Mouse (Mus musculus): ENCODE data around the gene Rab1a. TPM values are rescaled to one million over a fixed set of nuclear protein-coding genes. Genes with fewer than 3 reads are reported as not detected.

Gene Rab1a
- total and polyA plus RNA-seq, 2 experiments from 2014 or later: 55.8 to 226 TPM

DNA sequence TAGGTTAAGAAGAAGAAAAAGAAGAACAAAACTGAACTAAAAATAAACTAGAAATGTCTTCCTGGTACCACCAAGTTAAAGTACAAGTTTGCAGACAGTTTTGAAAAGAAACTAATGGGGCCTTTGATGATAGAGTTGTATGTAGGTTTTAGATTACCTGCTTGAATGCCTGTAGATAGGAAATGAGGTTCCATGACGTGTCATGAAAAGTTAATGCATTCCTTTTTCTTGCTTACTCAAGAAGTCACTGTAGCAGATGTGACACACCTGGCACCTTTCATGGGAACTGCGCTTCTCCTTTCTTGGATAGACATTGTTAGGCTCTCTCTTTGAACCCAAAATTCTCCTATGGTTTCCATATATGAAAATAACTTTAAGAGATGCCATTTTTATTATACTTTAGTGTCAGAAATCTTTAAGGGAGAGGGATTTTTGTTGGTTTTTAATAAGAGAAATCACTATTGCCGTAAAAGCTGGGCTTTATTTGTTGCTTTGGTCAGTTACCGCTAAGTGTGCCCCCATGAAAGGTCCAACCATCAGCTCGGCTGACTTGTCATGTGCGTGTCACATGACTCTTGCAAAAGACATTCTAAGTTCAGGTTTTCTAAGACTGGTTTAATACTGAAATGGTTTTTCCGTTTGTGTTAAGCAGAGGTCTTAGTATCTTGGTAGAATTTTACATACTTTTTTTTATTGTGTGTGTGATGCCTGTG, 1.2 kb downstream of the Rab1a start:
- no peaks in the 10 kb centered on the region for H3K9me3 ChIP-seq (replicated peaks; ENCODE audit: control insufficient read depth, low read length)
- H3K4me1 ChIP-seq (ENCODE audit: control insufficient read depth, insufficient read depth): peaks cover 30% of the 10 kb centered on the region
- DNase-seq (ENCODE audit: low spot score) (peak; percentile 24), ATAC-seq (ENCODE audit: insufficient read depth, low read depth) (no peak)
- H3K36me3 ChIP-seq (replicated peaks; ENCODE audit: control insufficient read depth, insufficient read depth, low read length): no peaks in the 10 kb centered on the region
- TF ChIP-seq CTCF (IDR thresholded peaks at IDR 0.05; ENCODE audit: low read depth): no peak
- TF ChIP-seq EP300 (IDR thresholded peaks at IDR 0.05; ENCODE audit: low read depth): no peak
- H3K4me3 ChIP-seq (ENCODE audit: low read depth, low read length): peak overlapping the region; percentile 99
- WGBS: 17% methylated on average over 7 of the region's 7 CpGs
- H3K27me3 ChIP-seq (ENCODE audit: control insufficient read depth, insufficient read depth, low read length): no peaks in the 10 kb centered on the region
- peak overlapping the region; percentile 83 for H3K4me2 ChIP-seq (ENCODE audit: low read depth, low read length)
- H3K9ac ChIP-seq (replicated peaks; ENCODE audit: low read depth, low read length): peak overlapping the region; percentile 100
- H3K27ac ChIP-seq (ENCODE audit: low read depth): peak overlapping the region; percentile 100

DNA sequence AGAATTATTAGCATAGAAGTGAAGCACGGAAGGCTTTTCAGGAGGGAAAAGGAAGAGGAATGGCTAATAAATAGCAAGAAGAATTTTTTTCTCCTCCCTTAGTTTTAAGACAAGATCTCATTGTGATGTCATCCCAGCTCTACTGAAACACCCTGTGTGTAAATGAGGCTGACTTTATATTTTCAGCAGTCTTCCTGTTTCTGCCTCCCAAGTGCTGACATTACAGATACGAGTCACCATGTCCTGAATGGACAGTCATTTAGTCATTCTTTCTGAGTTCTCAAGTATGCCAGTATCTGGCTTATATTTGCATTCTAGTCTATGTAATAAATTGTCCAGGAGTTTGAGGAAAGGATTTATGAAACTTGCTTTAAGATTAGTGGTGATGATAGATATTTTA, 3.1 kb downstream of the Rab1a start:
- Histone ChIP-seq H3K4me1 (ENCODE audit: control insufficient read depth, insufficient read depth) (peaks cover 39% of the 10 kb centered on the region), H3K4me2 (ENCODE audit: low read depth, low read length) (peak overlapping the region; percentile 83; the same call in 1 of the 2 replicates), H3K27me3 (ENCODE audit: control insufficient read depth, insufficient read depth, low read length) (no peaks in the 10 kb centered on the region), H3K9ac (replicated peaks; ENCODE audit: low read depth, low read length) (no peak overlapping the region), H3K27ac (ENCODE audit: low read depth) (no peak overlapping the region), H3K9me3 (replicated peaks; ENCODE audit: control insufficient read depth, low read length) (no peaks in the 10 kb centered on the region), H3K36me3 (replicated peaks; ENCODE audit: control insufficient read depth, insufficient read depth, low read length) (no peaks in the 10 kb centered on the region), H3K4me3 (ENCODE audit: low read depth, low read length) (no peak overlapping the region)
- no peak for TF ChIP-seq EP300 (IDR thresholded peaks at IDR 0.05; ENCODE audit: low read depth)
- TF ChIP-seq CTCF (IDR thresholded peaks at IDR 0.05; ENCODE audit: low read depth): no peak
- 48% methylated on average over 2 of the region's 2 CpGs for WGBS
- ATAC-seq (ENCODE audit: insufficient read depth, low read depth) (no peak), DNase-seq (ENCODE audit: low spot score) (no peak)

- 48% methylated on average over 9 of the region's 9 CpGs for WGBS
- no peak for DNase-seq (ENCODE audit: low spot score)
- no peak overlapping the region for H3K4me3 ChIP-seq (ENCODE audit: low read depth, low read length)
- no peak overlapping the region for H3K4me2 ChIP-seq (ENCODE audit: low read depth, low read length)
- peaks cover 43% of the 10 kb centered on the region for H3K4me1 ChIP-seq (ENCODE audit: control insufficient read depth, insufficient read depth)
- TF ChIP-seq CTCF (IDR thresholded peaks at IDR 0.05; ENCODE audit: low read depth) (no peak), EP300 (IDR thresholded peaks at IDR 0.05; ENCODE audit: low read depth) (no peak)
- H3K27ac ChIP-seq (ENCODE audit: low read depth): peak overlapping the region; percentile 39; the same call in 1 of the 2 replicates
- no peaks in the 10 kb centered on the region for H3K9me3 ChIP-seq (replicated peaks; ENCODE audit: control insufficient read depth, low read length)
- no peak overlapping the region for H3K9ac ChIP-seq (replicated peaks; ENCODE audit: low read depth, low read length)
- no peak for ATAC-seq (ENCODE audit: insufficient read depth, low read depth)
- H3K36me3 ChIP-seq (replicated peaks; ENCODE audit: control insufficient read depth, insufficient read depth, low read length): no peaks in the 10 kb centered on the region
- no peaks in the 10 kb centered on the region for H3K27me3 ChIP-seq (ENCODE audit: control insufficient read depth, insufficient read depth, low read length)
Measured at GRCm38 (mm10) chr11:20204870-20205446, 3.7 kb downstream of the Rab1a start.

GRCm38 (mm10) chr11:20205538-20205937, 4.3 kb downstream of the Rab1a start:
- ATAC-seq (ENCODE audit: insufficient read depth, low read depth): no peak
- WGBS: 41% methylated on average over 4 of the region's 4 CpGs
- no peak for TF ChIP-seq EP300 (IDR thresholded peaks at IDR 0.05; ENCODE audit: low read depth)
- no peak for TF ChIP-seq CTCF (IDR thresholded peaks at IDR 0.05; ENCODE audit: low read depth)
- peaks cover 49% of the 10 kb centered on the region for H3K4me1 ChIP-seq (ENCODE audit: control insufficient read depth, insufficient read depth)
- no peak overlapping the region for H3K4me3 ChIP-seq (ENCODE audit: low read depth, low read length)
- peak overlapping the region; percentile 39; the same call in 1 of the 2 replicates for H3K27ac ChIP-seq (ENCODE audit: low read depth)
- H3K9ac ChIP-seq (replicated peaks; ENCODE audit: low read depth, low read length): no peak overlapping the region
- no peaks in the 10 kb centered on the region for H3K36me3 ChIP-seq (replicated peaks; ENCODE audit: control insufficient read depth, insufficient read depth, low read length)
- H3K9me3 ChIP-seq (replicated peaks; ENCODE audit: control insufficient read depth, low read length): no peaks in the 10 kb centered on the region
- no peak overlapping the region for H3K4me2 ChIP-seq (ENCODE audit: low read depth, low read length)
- DNase-seq (ENCODE audit: low spot score): no peak
- no peaks in the 10 kb centered on the region for H3K27me3 ChIP-seq (ENCODE audit: control insufficient read depth, insufficient read depth, low read length)

DNA sequence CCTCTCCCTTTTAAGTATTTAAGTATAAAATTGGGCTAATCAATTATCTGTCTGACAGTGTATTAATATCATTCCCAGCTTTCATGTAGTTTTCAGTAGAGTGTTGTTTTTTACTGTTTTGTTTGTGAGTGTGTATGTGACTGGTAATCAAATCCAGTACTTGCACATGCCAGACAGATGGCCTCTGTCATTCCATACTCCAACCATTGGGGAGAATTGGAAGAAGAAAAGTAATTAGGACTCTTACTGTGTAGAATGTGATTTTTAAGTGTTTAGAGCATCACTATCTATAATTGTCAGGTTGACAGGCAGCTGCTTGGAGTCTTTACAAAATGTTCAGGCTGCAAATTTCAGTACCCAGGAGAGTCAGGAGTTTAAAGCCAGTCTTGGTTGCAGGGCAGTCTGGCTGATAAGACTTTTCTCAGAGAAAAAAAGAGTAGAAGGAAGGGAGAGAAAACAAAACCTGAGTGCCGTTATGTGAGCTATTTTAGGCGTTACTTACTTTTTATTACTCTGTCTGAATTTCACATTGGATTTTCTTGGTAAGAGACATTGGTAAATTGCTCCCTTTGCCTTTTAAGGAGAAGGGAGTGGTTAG, 5.5 kb downstream of the Rab1a start:
- DNase-seq (ENCODE audit: low spot score): no peak
- Histone ChIP-seq H3K9me3 (replicated peaks; ENCODE audit: control insufficient read depth, low read length) (no peaks in the 10 kb centered on the region), H3K27ac (ENCODE audit: low read depth) (no peak overlapping the region), H3K4me2 (ENCODE audit: low read depth, low read length) (no peak overlapping the region), H3K9ac (replicated peaks; ENCODE audit: low read depth, low read length) (no peak overlapping the region), H3K4me1 (ENCODE audit: control insufficient read depth, insufficient read depth) (peaks cover 57% of the 10 kb centered on the region), H3K36me3 (replicated peaks; ENCODE audit: control insufficient read depth, insufficient read depth, low read length) (no peaks in the 10 kb centered on the region), H3K27me3 (ENCODE audit: control insufficient read depth, insufficient read depth, low read length) (no peaks in the 10 kb centered on the region), H3K4me3 (ENCODE audit: low read depth, low read length) (no peak overlapping the region)
- no peak for ATAC-seq (ENCODE audit: insufficient read depth, low read depth)
- TF ChIP-seq CTCF (IDR thresholded peaks at IDR 0.05; ENCODE audit: low read depth) (no peak), EP300 (IDR thresholded peaks at IDR 0.05; ENCODE audit: low read depth) (no peak)
- 13% methylated on average over 2 of the region's 2 CpGs for WGBS
